Mouse (Mus musculus) ES-Bruce4 (cell line): ENCODE measurements around the gene Bcr. TPM values are rescaled to one million over a fixed set of nuclear protein-coding genes. Genes with fewer than 3 reads are reported as not detected.

Experiments
- H3K27ac ChIP-seq: 2 replicates; pipeline ENCODE4 v1.5.1; 2012; ENCODE audit warnings: low read length, inconsistent platforms; ENCODE audit not compliant: insufficient read depth
- H3K27me3 ChIP-seq: 2 replicates; pipeline ENCODE4 v1.6.1; 2012; ENCODE audit warnings: mild to moderate bottlenecking, low read length, inconsistent platforms; ENCODE audit not compliant: control insufficient read depth, poor library complexity, insufficient read depth, severe bottlenecking
- H3K36me3 ChIP-seq: 2 replicates; pipeline ENCODE4 v1.6.1; 2012; ENCODE audit warnings: inconsistent platforms, mild to moderate bottlenecking, low read length, moderate library complexity; ENCODE audit not compliant: control insufficient read depth, poor library complexity, insufficient read depth, severe bottlenecking
- H3K4me1 ChIP-seq: one replicate; pipeline ENCODE4 v1.8.1; 2011; ENCODE audit warnings: low read length; ENCODE audit not compliant: control insufficient read depth, insufficient read depth
- H3K4me3 ChIP-seq: 2 replicates; pipeline ENCODE4 v1.5.1; 2011; ENCODE audit warnings: low read depth, mild to moderate bottlenecking, low read length
- H3K9ac ChIP-seq: 2 replicates; pipeline ENCODE4 v1.6.1; 2012; ENCODE audit warnings: low read depth, mild to moderate bottlenecking, inconsistent platforms; ENCODE audit not compliant: poor library complexity, severe bottlenecking
- H3K9me3 ChIP-seq: replicated peaks from 2 replicates; pipeline ENCODE4 v1.6.1; 2012; ENCODE audit warnings: mild to moderate bottlenecking, low read length, inconsistent platforms; ENCODE audit not compliant: control insufficient read depth, poor library complexity, insufficient read depth, severe bottlenecking
- CTCF ChIP-seq: IDR thresholded peaks from one replicate; pipeline ENCODE4 v1.8.1; 2011; ENCODE audit warnings: low read depth, low read length
- EP300 ChIP-seq: IDR thresholded peaks from 2 replicates; pipeline ENCODE4 v1.6.1; 2011; ENCODE audit warnings: low read depth, low read length; ENCODE audit not compliant: insufficient read depth
- POLR2A ChIP-seq: IDR thresholded peaks from one replicate; pipeline ENCODE4 v1.8.1; 2011; ENCODE audit warnings: low read length; ENCODE audit not compliant: insufficient read depth
- polyA plus RNA-seq: library from polyadenylated mRNA; stranded (reverse); fragments of >200 nt; gene quantifications from 2 replicates; pipeline ENCODE4 v1.2.4, GENCODE M21; 2011; ENCODE audit warnings: low read depth; ENCODE audit not compliant: missing spikeins, insufficient read depth, insufficient read length

Gene Bcr
- polyA plus RNA-seq, 1 experiment: 22.9 TPM

DNA sequence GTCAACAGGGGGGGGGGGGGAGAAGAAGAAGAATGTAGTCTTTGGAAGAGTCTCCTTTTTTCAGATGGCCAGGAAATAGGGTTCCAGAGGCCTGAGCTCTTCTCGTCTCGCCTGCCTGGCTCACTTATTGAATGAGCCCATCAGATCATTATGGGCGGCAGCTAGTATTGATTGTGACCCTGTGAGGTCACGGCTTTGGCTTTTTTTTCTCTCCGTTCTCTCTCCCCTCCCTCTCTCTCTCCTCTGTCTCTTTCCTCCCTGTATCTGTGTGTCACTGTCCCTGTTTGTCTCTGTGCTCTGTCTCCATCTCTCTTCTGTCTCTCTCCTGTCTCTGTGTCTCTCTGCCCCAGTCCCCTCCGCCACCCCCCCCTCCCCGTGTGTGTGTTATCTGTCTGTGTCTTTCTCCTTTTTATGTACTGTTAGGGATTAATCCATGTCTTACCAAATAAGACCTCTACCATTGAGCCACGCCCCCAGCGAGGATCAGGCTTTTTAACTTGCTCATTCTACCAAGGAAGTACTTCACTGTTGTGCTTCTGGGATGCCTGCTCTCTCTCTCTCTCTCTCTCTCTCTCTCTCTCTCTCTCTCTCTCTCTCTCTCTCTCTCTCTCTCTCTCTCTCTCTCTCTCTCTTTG lies 1.5 kb upstream of the Bcr start:
- Histone ChIP-seq H3K27me3 (peaks cover 2% of the 10 kb centered on the region; the same call in 1 of the 2 replicates), H3K27ac (no peak overlapping the region), H3K4me3 (no peak overlapping the region), H3K9me3 (no peaks in the 10 kb centered on the region), H3K4me1 (no peaks in the 10 kb centered on the region), H3K9ac (no peak overlapping the region), H3K36me3 (no peaks in the 10 kb centered on the region)
- no peak for TF ChIP-seq POLR2A

DNA sequence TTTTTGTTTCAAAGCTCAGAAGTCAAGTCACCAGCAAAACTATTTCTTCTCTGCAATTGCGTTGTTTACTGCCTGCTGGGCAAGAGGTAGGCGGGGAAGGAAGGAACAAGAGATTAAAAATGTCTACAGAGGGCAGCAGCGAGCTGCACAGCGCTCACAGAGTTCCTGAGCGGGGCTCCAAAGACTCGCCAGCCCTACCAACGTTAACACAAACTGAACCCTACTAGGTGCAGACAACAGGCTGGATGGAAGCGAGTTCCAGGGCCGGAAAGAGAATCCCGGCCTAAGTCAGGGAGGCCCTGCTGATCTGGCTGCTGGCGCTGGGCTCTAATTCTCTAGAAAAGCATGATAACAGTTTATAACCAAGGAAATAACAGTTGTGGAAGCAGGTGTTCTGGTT lies 996 bp upstream of the Bcr start:
- H3K9ac ChIP-seq: no peak overlapping the region

DNA sequence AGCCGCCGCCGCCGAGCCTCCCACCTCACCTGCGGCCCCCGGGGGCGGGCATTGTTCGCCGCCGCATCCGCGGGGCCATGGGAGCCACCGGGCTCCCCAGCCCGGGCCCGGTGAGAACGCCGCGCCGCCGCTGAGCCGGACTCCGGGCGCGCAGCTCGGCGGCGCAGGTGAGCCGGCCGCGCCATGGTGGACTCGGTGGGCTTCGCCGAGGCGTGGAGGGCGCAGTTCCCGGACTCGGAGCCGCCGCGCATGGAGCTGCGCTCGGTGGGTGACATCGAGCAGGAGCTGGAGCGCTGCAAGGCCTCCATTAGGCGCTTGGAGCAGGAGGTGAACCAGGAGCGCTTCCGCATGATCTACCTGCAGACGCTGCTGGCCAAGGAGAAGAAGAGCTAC lies 447 bp downstream of the Bcr start:
- H3K9me3 ChIP-seq: no peaks in the 10 kb centered on the region
- TF ChIP-seq EP300 (no peak), CTCF (no peak), POLR2A (no peak)
- peak overlapping the region; percentile 96 for H3K9ac ChIP-seq
- peak overlapping the region; percentile 99 for H3K4me3 ChIP-seq
- no peaks in the 10 kb centered on the region for H3K4me1 ChIP-seq
- no peak overlapping the region for H3K27ac ChIP-seq
- H3K27me3 ChIP-seq: peaks cover 2% of the 10 kb centered on the region; the same call in 1 of the 2 replicates
- H3K36me3 ChIP-seq: no peaks in the 10 kb centered on the region

More for the DNA sequence above, 996 bp upstream of the Bcr start:
- no peak overlapping the region for H3K4me3 ChIP-seq
- H3K27me3 ChIP-seq: peaks cover 2% of the 10 kb centered on the region; the same call in 1 of the 2 replicates
- no peaks in the 10 kb centered on the region for H3K4me1 ChIP-seq
- no peaks in the 10 kb centered on the region for H3K36me3 ChIP-seq
- H3K27ac ChIP-seq: no peak overlapping the region
- peak; percentile 82 for TF ChIP-seq CTCF
- no peak for TF ChIP-seq POLR2A
- no peaks in the 10 kb centered on the region for H3K9me3 ChIP-seq

DNA sequence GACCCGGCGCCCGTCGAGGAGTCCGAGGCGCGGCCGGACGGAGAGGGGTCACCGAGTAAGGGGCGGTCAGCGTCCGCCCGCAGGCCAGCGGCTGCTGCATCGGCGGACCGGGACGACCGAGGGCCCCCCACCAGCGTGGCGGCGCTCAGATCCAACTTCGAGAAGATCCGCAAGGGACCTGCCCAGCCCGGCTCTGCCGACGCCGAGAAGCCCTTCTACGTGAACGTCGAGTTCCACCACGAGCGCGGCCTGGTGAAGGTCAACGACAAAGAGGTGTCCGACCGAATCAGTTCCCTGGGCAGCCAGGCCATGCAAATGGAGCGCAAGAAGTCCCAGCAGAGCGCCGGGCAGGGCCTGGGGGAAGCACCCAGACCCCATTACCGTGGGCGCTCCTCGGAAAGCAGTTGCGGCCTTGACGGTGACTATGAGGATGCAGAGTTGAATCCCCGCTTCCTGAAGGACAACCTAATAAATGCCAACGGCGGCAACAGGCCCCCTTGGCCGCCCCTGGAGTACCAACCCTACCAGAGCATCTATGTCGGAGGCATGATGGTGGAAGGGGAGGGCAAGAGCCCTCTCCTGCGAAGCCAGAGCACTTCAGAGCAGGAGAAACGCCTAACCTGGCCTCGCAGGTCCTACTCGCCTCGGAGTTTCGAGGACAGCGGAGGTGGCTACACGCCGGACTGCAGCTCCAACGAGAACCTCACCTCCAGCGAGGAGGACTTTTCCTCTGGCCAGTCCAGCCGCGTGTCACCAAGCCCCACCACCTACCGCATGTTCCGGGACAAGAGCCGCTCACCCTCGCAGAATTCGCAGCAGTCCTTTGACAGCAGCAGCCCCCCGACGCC lies 1.2 kb downstream of the Bcr start:
- no peak for TF ChIP-seq EP300
- TF ChIP-seq CTCF: no peak
- Histone ChIP-seq H3K9me3 (no peaks in the 10 kb centered on the region), H3K4me3 (peak overlapping the region; percentile 99), H3K36me3 (no peaks in the 10 kb centered on the region), H3K27me3 (peaks cover 2% of the 10 kb centered on the region; the same call in 1 of the 2 replicates), H3K4me1 (no peaks in the 10 kb centered on the region), H3K9ac (peak overlapping the region; percentile 96), H3K27ac (no peak overlapping the region)

DNA sequence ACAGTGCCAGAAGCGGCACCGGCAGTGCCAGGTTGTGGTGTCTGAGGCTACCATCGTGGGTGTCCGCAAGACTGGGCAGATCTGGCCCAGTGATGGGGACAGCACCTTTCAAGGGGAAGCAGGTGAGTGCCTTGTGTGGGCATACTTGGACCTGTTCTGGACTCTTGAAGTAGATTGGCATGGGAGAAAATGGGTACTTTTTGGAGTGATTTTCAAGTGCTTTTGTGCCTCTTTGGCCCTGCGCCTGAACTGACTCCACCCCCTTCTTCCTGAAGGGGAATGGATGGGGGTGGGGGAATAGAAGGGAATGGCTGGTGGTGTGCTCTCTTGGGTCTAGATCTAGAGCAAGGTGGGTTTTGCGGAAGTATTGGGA lies 1.8 kb downstream of the Bcr start:
- peak overlapping the region; percentile 99 for H3K4me3 ChIP-seq
- no peak for TF ChIP-seq CTCF
- TF ChIP-seq POLR2A: no peak
- TF ChIP-seq EP300: no peak
- H3K27me3 ChIP-seq: peaks cover 2% of the 10 kb centered on the region; the same call in 1 of the 2 replicates
- no peaks in the 10 kb centered on the region for H3K4me1 ChIP-seq
- no peaks in the 10 kb centered on the region for H3K36me3 ChIP-seq
- H3K9me3 ChIP-seq: no peaks in the 10 kb centered on the region
- no peak overlapping the region for H3K9ac ChIP-seq
- no peak overlapping the region for H3K27ac ChIP-seq

DNA sequence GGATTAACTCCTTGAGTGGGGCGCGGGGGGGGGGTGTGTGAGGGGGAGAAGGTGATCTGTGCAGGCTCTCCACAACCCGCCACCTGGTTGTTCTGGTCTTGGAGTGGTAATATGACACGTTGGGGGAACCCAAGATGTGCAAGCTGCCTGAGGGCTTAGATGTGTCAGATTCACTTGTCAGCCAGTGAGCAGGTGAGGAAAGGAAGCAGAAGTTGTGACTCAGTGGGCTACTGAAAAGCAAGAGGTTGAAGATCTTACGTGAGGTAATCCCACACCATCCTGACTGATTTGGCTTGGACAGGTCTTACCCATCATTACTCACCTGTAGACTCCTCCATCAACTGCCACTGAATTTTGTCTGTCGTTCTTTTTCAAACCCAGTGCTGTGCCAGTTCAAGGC lies 2.2 kb downstream of the Bcr start:
- no peak for TF ChIP-seq EP300
- TF ChIP-seq POLR2A: no peak
- Histone ChIP-seq H3K9ac (no peak overlapping the region), H3K4me3 (no peak overlapping the region)

More for the DNA sequence above, 2.2 kb downstream of the Bcr start:
- Histone ChIP-seq H3K36me3 (no peaks in the 10 kb centered on the region), H3K4me1 (no peaks in the 10 kb centered on the region), H3K27ac (no peak overlapping the region), H3K9me3 (no peaks in the 10 kb centered on the region), H3K27me3 (peaks cover 2% of the 10 kb centered on the region; the same call in 1 of the 2 replicates)
